Mouse (Mus musculus) central nervous system, embryonic 11.5 days (tissue): ENCODE data around the gene Stoml3. TPM values are rescaled to one million over a fixed set of nuclear protein-coding genes. Genes with fewer than 3 reads are reported as not detected.

Experiments
- polyA plus RNA-seq: library from polyadenylated mRNA; depleted of rRNA; stranded (reverse); fragments of >200 nt; gene quantifications from 2 replicates; pipeline ENCODE4 v1.2.3, GENCODE M21; 2012; rRNA removed

The Stoml3 gene
- 0.05 TPM in 1 of 2 replicates, not detected in the other for polyA plus RNA-seq

GRCm38 (mm10) chr3:53488353-53488752 lies at the start of gene Stoml3:
Gene Stoml3, plus strand, starts transcription at chr3:53488653.

DNA sequence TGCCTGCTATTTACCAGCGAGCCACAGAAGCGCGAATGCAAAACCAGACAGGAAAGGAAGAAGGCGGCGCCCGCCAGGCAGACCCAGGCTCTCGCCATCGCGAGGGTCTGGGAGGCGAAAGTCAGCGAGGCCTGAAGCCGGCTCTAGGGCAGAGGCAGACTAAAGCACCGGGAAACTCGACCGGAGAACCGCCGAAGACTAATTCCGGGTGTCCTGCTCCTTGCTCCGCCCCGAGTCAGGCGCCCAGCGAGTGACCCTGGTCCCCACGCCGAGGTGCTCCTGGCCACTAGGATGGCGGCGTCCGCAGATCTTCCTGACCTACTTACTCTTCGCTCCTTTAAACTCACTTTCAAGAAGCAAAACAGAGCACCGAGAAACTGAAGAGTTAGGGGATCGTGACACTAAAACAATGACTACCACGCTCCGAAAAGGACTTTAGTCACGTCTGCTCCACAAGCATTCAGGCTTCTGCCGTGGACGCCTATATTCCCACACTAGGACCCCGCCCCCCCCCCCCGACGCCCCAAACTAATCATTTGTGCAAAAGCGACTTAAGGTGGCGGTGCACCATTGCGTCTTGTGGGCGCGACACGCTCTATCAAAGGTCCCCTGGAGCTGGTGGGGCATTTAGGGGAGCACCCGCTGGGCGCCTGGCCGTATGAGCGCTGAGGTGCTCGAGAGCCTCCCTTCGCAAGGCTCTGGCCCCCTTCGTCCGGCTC lies 25.2 kb upstream of the Stoml3 start, which contains the start of the genes Nhlrc3 and Proser1:
TSS of gene Nhlrc3 (minus strand) at position 287 of the 719 bp plus-strand sequence.
TSS of gene Proser1 (plus strand) at position 621 of the 719 bp plus-strand sequence.

Other genes with a start within 250 kb of the Stoml3 start
- 7.3 and 12.0 TPM in 2 replicates for gene Nhlrc3, start 25.3 kb upstream of the Stoml3 start, polyA plus RNA-seq
- 14.0 and 26.7 TPM in 2 replicates for gene Proser1, start 25.0 kb upstream of the Stoml3 start, polyA plus RNA-seq
- gene Frem2, start 168.7 kb downstream of the Stoml3 start, polyA plus RNA-seq, result 3.3 and 7.7 TPM in 2 replicates